Mouse (Mus musculus) liver, embryonic 14.5 days (tissue): Measurements from ENCODE around the gene Xpo6. TPM values are rescaled to one million over a fixed set of nuclear protein-coding genes. Genes with fewer than 3 reads are reported as not detected.

Source experiments
- ATAC-seq: fragments of 200-750 bp; cut with Nextera tagmentation; 2 replicates; pipeline ENCODE4 v1.8.0; 2017; ENCODE audit warnings: moderate number of reproducible peaks, mild to moderate bottlenecking, moderate library complexity; ENCODE audit not compliant: insufficient read depth
- DNase-seq, 3 experiments: peaks; one replicate each; pipeline ENCODE4 v3.0.0-alpha.2; 2012 to 2013; ENCODE audit warnings: low read depth in 3 of 3, low spot score in 3 of 3
- H3K27ac ChIP-seq: fragments of 300-500 bp; sonication (generic); 2 replicates; pipeline ENCODE4 v1.5.1; 2014; ENCODE audit warnings: moderate library complexity, mild to moderate bottlenecking, control low read depth, inconsistent platforms
- H3K27me3 ChIP-seq: fragments of 300-500 bp; sonication (generic); 2 replicates; pipeline ENCODE4 v1.6.1; 2014; ENCODE audit warnings: mild to moderate bottlenecking, low read length, moderate library complexity; ENCODE audit not compliant: control insufficient read depth, insufficient read depth
- H3K36me3 ChIP-seq: fragments of 300-500 bp; sonication (generic); replicated peaks from 2 replicates; pipeline ENCODE4 v1.6.1; 2014; ENCODE audit warnings: low read depth; ENCODE audit not compliant: control insufficient read depth, insufficient read depth
- H3K4me1 ChIP-seq, 2 experiments: fragments of 200-500 bp in 1 of 2; fragments of 300-500 bp in 1 of 2; sonication (generic) in 1 of 2; replicated peaks; 2 replicates each; pipeline ENCODE4 v1.6.1; 2012 to 2014; ENCODE audit warnings: antibody characterized with exemption in 1 of 2, inconsistent platforms in 1 of 2, low read length in 1 of 2; ENCODE audit not compliant: control insufficient read depth in 2 of 2, insufficient read depth in 2 of 2
- H3K4me2 ChIP-seq: fragments of 300-500 bp; sonication (generic); 2 replicates; pipeline ENCODE4 v1.6.1; 2014; ENCODE audit warnings: low read depth, mild to moderate bottlenecking, control low read depth, moderate library complexity
- H3K4me3 ChIP-seq, 2 experiments: fragments of 200-500 bp in 1 of 2; fragments of 300-500 bp in 1 of 2; sonication (generic) in 1 of 2; 2 replicates each; pipeline ENCODE4 v1.5.1; 2012 to 2014; ENCODE audit warnings: low read depth in 2 of 2, low read length in 2 of 2, mild to moderate bottlenecking in 2 of 2, control low read depth in 1 of 2, inconsistent platforms in 1 of 2, moderate library complexity in 1 of 2; ENCODE audit not compliant: insufficient read depth in 1 of 2
- H3K9ac ChIP-seq: fragments of 300-500 bp; sonication (generic); replicated peaks from 2 replicates; pipeline ENCODE4 v1.6.1; 2014; ENCODE audit warnings: mild to moderate bottlenecking, control low read depth, moderate library complexity
- H3K9me3 ChIP-seq: fragments of 300-500 bp; sonication (generic); 2 replicates; pipeline ENCODE4 v1.6.1; 2016; ENCODE audit warnings: low read length, mixed read lengths; ENCODE audit not compliant: control insufficient read depth
- CTCF ChIP-seq: IDR thresholded peaks from 2 replicates; pipeline ENCODE4 v1.5.1; 2016; ENCODE audit warnings: antibody characterized with exemption, low read depth, control low read depth
- EP300 ChIP-seq: IDR thresholded peaks from 2 replicates; pipeline ENCODE4 v1.6.1; 2016; ENCODE audit warnings: antibody characterized with exemption, low read depth
- WGBS: fragments of 180-500 bp; shearing (Covaris S2); extraction: QIAGEN DNeasy Blood & Tissue Kit; methylation state at CpG from one replicate; pipeline ENCODE4 v1.1.7; 2014; ENCODE audit not compliant: insufficient replicate concordance; 5-methylcytosine and 5-hydroxymethylcytosine counted together
- polyA plus RNA-seq, 2 experiments: library from polyadenylated mRNA; depleted of rRNA in 1 of 2; stranded (reverse) in 1 of 2; unstranded in 1 of 2; fragments of >200 nt; fragmentation: Nextera tagmentation in 1 of 2; extraction: Ambion mirVana in 1 of 2; gene quantifications; 2 replicates each; pipeline versions ENCODE4 v1.2.1 to v1.2.3; 2012 to 2014

Gene Xpo6
- polyA plus RNA-seq, 2 experiments = 18.2 to 47.5 TPM

- 31% methylated on average over 6 of the region's 6 CpGs for WGBS
- Histone ChIP-seq H3K27me3 (no peaks in the 10 kb centered on the region), H3K4me1 (no peaks in the 10 kb centered on the region), H3K9ac (no peak overlapping the region), H3K9me3 (no peaks in the 10 kb centered on the region), H3K36me3 (no peaks in the 10 kb centered on the region), H3K4me3 (no peak overlapping the region), H3K4me2 (no peak overlapping the region), H3K27ac (no peak overlapping the region)
- no peak for TF ChIP-seq EP300
- TF ChIP-seq CTCF = no peak
- ATAC-seq (no peak), DNase-seq (no peak)
Measured at GRCm38 (mm10) chr7:126244168-126244750, 44.0 kb upstream of the Xpo6 start.

GRCm38 (mm10) chr7:126240814-126241360 is 40.6 kb upstream of the Xpo6 start:
- DNase-seq (no peak), ATAC-seq (peak; percentile 78)
- no peak for TF ChIP-seq EP300
- TF ChIP-seq CTCF = no peak
- Histone ChIP-seq H3K9me3 (no peaks in the 10 kb centered on the region), H3K36me3 (no peaks in the 10 kb centered on the region), H3K9ac (no peak overlapping the region), H3K4me2 (no peak overlapping the region), H3K27ac (no peak overlapping the region), H3K27me3 (no peaks in the 10 kb centered on the region), H3K4me3 (no peak overlapping the region), H3K4me1 (peaks cover 0 to 10% of the 10 kb centered on the region in 2 experiments; a peak in 1 of 4 replicates)
- WGBS = 35% methylated on average over 14 of the region's 14 CpGs

GRCm38 (mm10) chr7:126236794-126237192 is 36.5 kb upstream of the Xpo6 start:
- H3K9ac ChIP-seq = no peak overlapping the region
- DNase-seq (no peak), ATAC-seq (peak; percentile 52; the same call in 1 of the 2 replicates)
- no peak overlapping the region for H3K4me2 ChIP-seq
- no peak overlapping the region for H3K4me3 ChIP-seq
- H3K9me3 ChIP-seq = no peaks in the 10 kb centered on the region
- no peak for TF ChIP-seq EP300
- no peak for TF ChIP-seq CTCF
- H3K4me1 ChIP-seq = peaks cover 0 to 20% of the 10 kb centered on the region in 2 experiments; a peak in 3 of 4 replicates
- no peak overlapping the region for H3K27ac ChIP-seq
- H3K36me3 ChIP-seq = no peaks in the 10 kb centered on the region
- 18% methylated on average over 5 of the region's 5 CpGs for WGBS
- H3K27me3 ChIP-seq = no peaks in the 10 kb centered on the region

GRCm38 (mm10) chr7:126236083-126236793 is 35.9 kb upstream of the Xpo6 start:
- Histone ChIP-seq H3K9ac (no peak overlapping the region), H3K27me3 (no peaks in the 10 kb centered on the region), H3K4me2 (no peak overlapping the region), H3K4me1 (peaks cover 0 to 20% of the 10 kb centered on the region in 2 experiments; a peak in 3 of 4 replicates), H3K4me3 (no peak overlapping the region), H3K27ac (no peak overlapping the region), H3K9me3 (no peaks in the 10 kb centered on the region), H3K36me3 (no peaks in the 10 kb centered on the region)
- DNase-seq = no peak
- 15% methylated on average over 11 of the region's 11 CpGs for WGBS
- TF ChIP-seq CTCF (no peak), EP300 (no peak)
- ATAC-seq = no peak

- Histone ChIP-seq H3K4me3 (no peak overlapping the region), H3K4me1 (peaks cover 0 to 24% of the 10 kb centered on the region in 2 experiments; a peak in 3 of 4 replicates), H3K36me3 (no peaks in the 10 kb centered on the region), H3K9ac (no peak overlapping the region), H3K4me2 (no peak overlapping the region), H3K27me3 (no peaks in the 10 kb centered on the region), H3K9me3 (no peaks in the 10 kb centered on the region), H3K27ac (no peak overlapping the region)
- ATAC-seq = no peak
- DNase-seq = no peak
- TF ChIP-seq CTCF = no peak
- TF ChIP-seq EP300 = no peak
- WGBS = 64% methylated on average over 3 of the region's 3 CpGs
Measured at GRCm38 (mm10) chr7:126234611-126235010, 34.3 kb upstream of the Xpo6 start.
